ENCODE assay signal across 8 mouse cellular contexts in genomic region chr7:12779782-12780150, GRCm38 (mm10). TPM values are rescaled to one million over a fixed set of nuclear protein-coding genes. Genes with fewer than 3 reads are reported as not detected.
DNase-seq lines count a peak whose midpoint lies in the region; ATAC-seq and TF ChIP-seq lines count a peak whose summit lies in the region.

No protein-coding gene starts in this region.

- in situ Hi-C loops in ES-E14 (cut with MboI; ENCODE audit: low sequenced_read_pairs in 2 of 2, unreplicated experiment in 2 of 2): no loop called here

- no peak for ATAC-seq in heart, embryonic 11.5 days (replicated peaks; ENCODE audit: insufficient number of reproducible peaks, low FRiP score, low TSS enrichment)
- ATAC-seq in heart, embryonic 16.5 days (replicated peaks; ENCODE audit: extremely low read depth, insufficient read depth, low FRiP score): peak; percentile 20
- ATAC-seq in liver, postnatal 0 days: no peak

- no peak overlapping the region for H3K27ac ChIP-seq in heart, embryonic 11.5 days (ENCODE audit: low read depth, low read length)
- no peak overlapping the region for H3K27ac ChIP-seq in ES-E14 (ENCODE audit: insufficient read depth, low read depth, low read length, poor library complexity, severe bottlenecking)
- no peak overlapping the region for H3K27ac ChIP-seq in heart, embryonic 16.5 days (ENCODE audit: low read length)
- no peak overlapping the region for H3K27ac ChIP-seq in liver, postnatal 0 days (ENCODE audit: low read depth)

- WGBS in heart, embryonic 11.5 days (ENCODE audit: insufficient replicate concordance): 25% methylated on average over 10 of the region's 10 CpGs
- 21% methylated on average over 10 of the region's 10 CpGs for WGBS in heart, embryonic 16.5 days
- 27% methylated on average over 10 of the region's 10 CpGs for WGBS in liver, postnatal 0 days (ENCODE audit: insufficient replicate concordance)

- no peaks in the 10 kb centered on the region for H3K4me1 ChIP-seq in heart, embryonic 11.5 days (ENCODE audit: control insufficient read depth, insufficient read depth, low read length)
- H3K4me1 ChIP-seq in ES-E14 (ENCODE audit: control insufficient read depth in 2 of 2, insufficient read depth in 2 of 2, low read length in 2 of 2, poor library complexity in 1 of 2): peaks cover 0 to 7% of the 10 kb centered on the region in 2 experiments; a peak in 1 of 4 replicates
- H3K4me1 ChIP-seq in heart, embryonic 16.5 days (ENCODE audit: control insufficient read depth, insufficient read depth, low read length): peaks cover 5% of the 10 kb centered on the region
- H3K4me1 ChIP-seq in liver, postnatal 0 days (ENCODE audit: insufficient read depth): peaks cover 10% of the 10 kb centered on the region

- H3K9ac ChIP-seq in heart, embryonic 11.5 days (ENCODE audit: low read depth, low read length): peak overlapping the region; percentile 88
- peak overlapping the region; percentile 85 for H3K9ac ChIP-seq in ES-E14 (ENCODE audit: insufficient read depth, low read depth, low read length, poor library complexity, severe bottlenecking)
- peak overlapping the region; percentile 86 for H3K9ac ChIP-seq in heart, embryonic 16.5 days (ENCODE audit: low read length)
- H3K9ac ChIP-seq in liver, postnatal 0 days (replicated peaks): peak overlapping the region; percentile 53; the same call in 1 of the 2 replicates

- H3K27me3 ChIP-seq in heart, embryonic 11.5 days (ENCODE audit: control insufficient read depth, insufficient read depth, low read length): no peaks in the 10 kb centered on the region
- H3K27me3 ChIP-seq in heart, embryonic 16.5 days (ENCODE audit: control insufficient read depth, insufficient read depth, low read length): no peaks in the 10 kb centered on the region
- no peaks in the 10 kb centered on the region for H3K27me3 ChIP-seq in liver, postnatal 0 days (ENCODE audit: insufficient read depth, low read length)

- peak overlapping the region; percentile 76 for H3K4me3 ChIP-seq in heart, embryonic 11.5 days (ENCODE audit: low read depth, low read length)
- peak overlapping the region; percentile 80 to 81 for H3K4me3 ChIP-seq in ES-E14 (ENCODE audit: insufficient read depth in 1 of 2, low read depth in 1 of 2, low read length in 2 of 2, poor library complexity in 1 of 2, severe bottlenecking in 1 of 2)
- H3K4me3 ChIP-seq in heart, embryonic 16.5 days (ENCODE audit: low read length): peak overlapping the region; percentile 80
- H3K4me3 ChIP-seq in liver, postnatal 0 days (ENCODE audit: low read depth, low read length): peak overlapping the region; percentile 48; the same call in 1 of the 2 replicates

- TF ChIP-seq CTCF in liver, postnatal 0 days (IDR thresholded peaks at IDR 0.05; ENCODE audit: low read depth): no peak

- H3K9me3 ChIP-seq in heart, embryonic 11.5 days (replicated peaks; ENCODE audit: control insufficient read depth, low read length): no peaks in the 10 kb centered on the region
- no peaks in the 10 kb centered on the region for H3K9me3 ChIP-seq in ES-E14 (ENCODE audit: control insufficient read depth, insufficient read depth, low read depth, low read length)
- H3K9me3 ChIP-seq in heart, embryonic 16.5 days (replicated peaks; ENCODE audit: control insufficient read depth, low read length): no peaks in the 10 kb centered on the region
- H3K9me3 ChIP-seq in liver, postnatal 0 days (ENCODE audit: low read length): no peaks in the 10 kb centered on the region

- TF ChIP-seq EP300 in liver, postnatal 0 days (IDR thresholded peaks at IDR 0.05; ENCODE audit: low read depth): no peak

- no peak for DNase-seq in heart, postnatal 4 days
- no peak for DNase-seq in ES-E14 (ENCODE audit: low read depth, low spot score)
- DNase-seq in liver, postnatal 0 days: no peak
- no peak for DNase-seq in right cerebral cortex, postnatal 25 days
- DNase-seq in frontal cortex, postnatal 14 days (ENCODE audit: low spot score in 2 of 2): no peak
- DNase-seq in urinary bladder, postnatal 4 days (ENCODE audit: low spot score in 2 of 2): no peak

- peaks cover 6% of the 10 kb centered on the region; the same call in 1 of the 2 replicates for H3K36me3 ChIP-seq in heart, embryonic 11.5 days (ENCODE audit: control insufficient read depth, insufficient read depth, low read length)
- peaks cover 5% of the 10 kb centered on the region; the same call in 1 of the 2 replicates for H3K36me3 ChIP-seq in ES-E14 (ENCODE audit: control insufficient read depth, insufficient read depth, low read length, poor library complexity, severe bottlenecking)
- H3K36me3 ChIP-seq in heart, embryonic 16.5 days (ENCODE audit: control insufficient read depth, insufficient read depth): peaks cover 6% of the 10 kb centered on the region
- no peaks in the 10 kb centered on the region for H3K36me3 ChIP-seq in liver, postnatal 0 days (replicated peaks; ENCODE audit: insufficient read depth, low read length)

- H3K4me2 ChIP-seq in heart, embryonic 11.5 days: peak overlapping the region; percentile 98
- H3K4me2 ChIP-seq in heart, embryonic 16.5 days (ENCODE audit: low read depth, low read length): peak overlapping the region; percentile 100
- peak overlapping the region; percentile 72 for H3K4me2 ChIP-seq in liver, postnatal 0 days (ENCODE audit: low read depth, low read length)

TF ChIP-seq in ES-E14, 5 proteins besides CTCF, POLR2A, EP300 and RAD21:
- TF ChIP-seq ZC3H11A (IDR thresholded peaks at IDR 0.05; ENCODE audit: borderline replicate concordance, low read depth, low read length): no peak
- TF ChIP-seq ZNF384 (IDR thresholded peaks at IDR 0.05; ENCODE audit: low read depth, low read length): no peak
- no peak for TF ChIP-seq MAFK (IDR thresholded peaks at IDR 0.05; ENCODE audit: insufficient read depth, low read depth, low read length)
- no peak for TF ChIP-seq HCFC1 (IDR thresholded peaks at IDR 0.05; ENCODE audit: borderline replicate concordance, insufficient read depth, low read length)
- no peak for TF ChIP-seq CHD2 (IDR thresholded peaks at IDR 0.05; ENCODE audit: low read depth, low read length)

RNA-seq across cellular contexts. Expression of gene Zscan18, which starts 23.7 kb away (rescaled TPM):
- 8.5 and 9.1 TPM in 2 replicates for polyA plus RNA-seq in heart, embryonic 11.5 days (2014; fragmentation: Nextera tagmentation; extraction: Ambion mirVana)
- total RNA-seq in heart, postnatal 4 days (2021): 1 to 10 TPM; 4.0 to 4.6 TPM
- total RNA-seq in ES-E14 (2012; rRNA removed): 13.3 and 19.2 TPM in 2 replicates
- polyA plus RNA-seq in heart, embryonic 16.5 days (2015; fragmentation: Nextera tagmentation; extraction: Ambion mirVana): 4.4 and 5.9 TPM in 2 replicates
- polyA plus RNA-seq in liver, postnatal 0 days (2015; fragmentation: Nextera tagmentation; extraction: Ambion mirVana): 0.04 and 0.13 TPM in 2 replicates

RNA-seq across cellular contexts. Expression of gene Zfp329, which starts 38.9 kb away (rescaled TPM):
- polyA plus RNA-seq in heart, embryonic 11.5 days (2014; fragmentation: Nextera tagmentation; extraction: Ambion mirVana): 12.4 and 13.4 TPM in 2 replicates
- 10 to 100 TPM in 1 of 2 experiments, 1 to 10 TPM in 1; 9.2 to 10.3 TPM for total RNA-seq in heart, postnatal 4 days (2021)
- 10.3 and 13.6 TPM in 2 replicates for total RNA-seq in ES-E14 (2012; rRNA removed)
- polyA plus RNA-seq in heart, embryonic 16.5 days (2015; fragmentation: Nextera tagmentation; extraction: Ambion mirVana): 8.9 and 11.2 TPM in 2 replicates
- polyA plus RNA-seq in liver, postnatal 0 days (2015; fragmentation: Nextera tagmentation; extraction: Ambion mirVana): 1.2 and 2.1 TPM in 2 replicates

RNA-seq across cellular contexts. Expression of gene Vmn2r56, which starts 45.0 kb away (rescaled TPM):
- not detected in 2 replicates for polyA plus RNA-seq in heart, embryonic 11.5 days (2014; fragmentation: Nextera tagmentation; extraction: Ambion mirVana)
- total RNA-seq in heart, postnatal 4 days (2021): under 1 TPM in 1 of 2 experiments, not detected in 1; 0.02 TPM
- not detected in 2 replicates for total RNA-seq in ES-E14 (2012; rRNA removed)
- not detected in 2 replicates for polyA plus RNA-seq in heart, embryonic 16.5 days (2015; fragmentation: Nextera tagmentation; extraction: Ambion mirVana)
- polyA plus RNA-seq in liver, postnatal 0 days (2015; fragmentation: Nextera tagmentation; extraction: Ambion mirVana): not detected in 2 replicates

RNA-seq across cellular contexts. Expression of gene Zfp110, which starts 54.8 kb away (rescaled TPM):
- 21.6 and 25.6 TPM in 2 replicates for polyA plus RNA-seq in heart, embryonic 11.5 days (2014; fragmentation: Nextera tagmentation; extraction: Ambion mirVana)
- 10 to 100 TPM; 21.5 to 22.4 TPM for total RNA-seq in heart, postnatal 4 days (2021)
- 53.9 and 65.9 TPM in 2 replicates for total RNA-seq in ES-E14 (2012; rRNA removed)
- polyA plus RNA-seq in heart, embryonic 16.5 days (2015; fragmentation: Nextera tagmentation; extraction: Ambion mirVana): 23.9 and 26.5 TPM in 2 replicates
- 8.1 and 8.5 TPM in 2 replicates for polyA plus RNA-seq in liver, postnatal 0 days (2015; fragmentation: Nextera tagmentation; extraction: Ambion mirVana)
